Mouse (Mus musculus) brain, embryonic 18.5 days (tissue): ENCODE measurements around the gene Afg1l.

Source experiments
- DNase-seq: peaks from one replicate; pipeline ENCODE4 v3.0.0-alpha.2; 2012; ENCODE audit warnings: low read depth, low spot score

The Afg1l gene

DNA sequence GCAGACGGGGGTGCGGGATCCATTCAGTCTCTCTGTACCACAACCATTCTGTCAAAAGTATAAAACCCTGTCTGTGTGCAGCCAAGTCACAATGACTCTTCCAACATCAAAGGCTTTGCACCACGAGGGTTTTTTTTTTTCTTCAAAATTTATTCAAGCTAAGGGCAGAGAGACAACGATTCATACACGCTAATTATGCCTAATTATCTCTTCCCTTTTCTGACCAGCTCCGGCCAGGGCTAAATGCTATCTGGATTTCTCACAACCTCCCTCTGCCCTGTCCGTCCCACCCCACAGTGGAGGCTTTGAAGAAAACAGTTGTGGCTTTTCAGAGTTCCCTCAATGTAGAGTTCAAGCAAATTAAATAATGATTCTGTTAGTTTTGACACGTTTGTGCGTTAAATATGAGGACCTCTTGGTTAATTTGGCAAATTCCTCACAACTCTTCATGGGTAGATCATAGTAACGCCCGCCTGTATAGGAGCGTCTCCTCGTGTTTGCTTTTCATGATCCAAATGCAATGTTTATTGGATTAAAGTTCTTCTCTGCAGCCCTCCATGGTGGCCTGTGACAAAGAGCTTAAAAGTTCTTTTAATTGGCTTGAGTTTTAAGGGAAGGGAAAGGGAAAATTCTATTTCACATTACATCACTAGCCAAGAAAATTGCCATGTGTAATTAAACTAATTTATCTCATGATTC, 93.3 kb downstream of the Afg1l start:
- DNase-seq = no peak

DNA sequence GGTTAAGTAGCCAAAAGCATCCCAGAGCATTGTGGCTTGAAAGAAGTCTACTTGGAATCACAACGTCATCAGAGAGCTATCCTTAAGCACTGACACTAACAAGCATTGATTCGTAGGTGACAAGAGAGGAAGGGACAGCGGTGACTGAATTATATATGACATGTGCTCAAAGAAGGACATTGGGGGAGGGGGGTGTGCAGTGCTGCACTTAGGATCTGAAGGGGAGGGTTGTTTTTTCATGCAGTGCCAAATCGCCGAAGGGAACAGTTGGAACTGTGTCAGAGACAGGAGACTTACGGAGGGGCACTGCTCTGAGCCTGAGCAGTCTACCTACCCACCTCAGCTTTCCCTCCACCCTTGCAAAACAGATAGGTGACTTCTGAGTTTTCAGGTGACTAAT, 94.7 kb downstream of the Afg1l start:
- DNase-seq = no peak

DNA sequence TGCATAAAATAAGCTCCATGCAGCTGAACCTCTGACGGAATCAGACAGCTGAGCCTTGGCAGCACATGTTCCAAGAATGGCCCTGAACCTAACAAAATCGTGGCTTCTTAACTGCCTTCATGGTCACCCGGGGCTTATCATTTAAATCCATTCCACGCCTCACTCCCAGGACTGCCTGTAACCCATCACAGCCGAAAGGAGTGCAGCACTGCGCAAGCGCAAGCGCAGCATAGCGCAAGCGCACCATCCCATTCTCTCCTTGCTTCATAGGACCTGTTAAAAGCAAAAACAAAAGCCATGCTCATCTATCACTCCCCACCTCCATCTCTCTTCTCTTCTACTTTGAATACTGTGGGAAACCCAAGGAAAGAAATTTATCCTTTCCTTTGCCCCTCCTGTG, 114.1 kb downstream of the Afg1l start:
- no peak for DNase-seq

DNA sequence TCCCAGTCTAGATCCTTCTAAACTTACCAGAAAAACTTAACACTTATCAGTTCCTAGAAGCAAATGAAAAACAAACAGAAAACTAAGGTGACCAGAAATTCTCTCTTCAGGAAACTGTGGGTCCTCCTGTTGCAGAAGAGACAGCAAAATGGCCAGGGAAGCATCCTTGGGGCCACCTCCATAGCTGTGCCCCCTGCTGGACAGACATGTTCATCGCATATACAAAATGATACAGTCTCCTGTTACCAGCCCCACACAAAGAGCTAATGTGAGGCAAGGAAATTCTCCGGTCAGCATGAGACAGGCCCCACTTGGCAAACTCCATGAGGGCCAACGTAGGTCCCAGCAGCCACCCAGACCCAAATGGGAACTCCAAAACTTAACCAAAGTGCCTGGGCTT, 122.4 kb downstream of the Afg1l start:
- no peak for DNase-seq

DNA sequence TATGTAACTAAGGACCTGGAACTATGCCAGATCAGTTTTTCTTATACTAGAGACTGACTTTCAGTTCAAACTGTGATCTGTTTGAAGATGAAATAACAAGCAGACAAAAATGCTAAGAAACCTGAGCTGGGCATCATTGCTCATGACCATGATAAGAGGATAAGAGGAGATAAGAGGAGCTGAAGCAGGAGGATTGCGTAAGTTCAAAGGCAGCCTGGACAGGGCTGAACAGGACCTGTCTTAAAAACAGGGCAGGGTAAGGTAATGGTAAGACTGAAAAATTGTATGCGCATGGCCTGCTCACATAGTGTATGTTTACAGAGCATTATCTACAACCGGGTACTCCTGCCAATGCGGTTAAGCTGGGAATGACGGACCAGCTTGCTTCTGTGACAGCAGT, 130.4 kb downstream of the Afg1l start:
- no peak for DNase-seq

DNA sequence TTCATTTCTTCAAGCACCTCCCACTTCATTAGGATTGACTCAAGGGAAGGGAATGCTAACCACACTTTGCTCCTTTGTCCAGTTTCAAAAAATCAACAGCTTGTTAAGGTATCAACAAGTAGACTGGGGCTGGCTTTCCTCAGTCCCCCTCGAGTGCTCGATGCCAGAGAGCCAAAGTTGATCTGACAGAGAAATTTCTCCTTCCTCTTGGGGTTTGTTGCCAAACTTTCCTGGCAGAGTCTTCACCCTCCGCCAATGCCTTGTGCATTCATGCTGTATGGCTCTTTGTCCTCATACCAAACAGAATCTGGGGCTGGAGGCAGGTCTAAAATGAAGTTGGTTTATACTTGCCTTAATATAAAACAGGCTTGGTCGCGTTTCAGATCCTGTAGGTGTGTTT, 131.2 kb downstream of the Afg1l start:
- DNase-seq = no peak

DNA sequence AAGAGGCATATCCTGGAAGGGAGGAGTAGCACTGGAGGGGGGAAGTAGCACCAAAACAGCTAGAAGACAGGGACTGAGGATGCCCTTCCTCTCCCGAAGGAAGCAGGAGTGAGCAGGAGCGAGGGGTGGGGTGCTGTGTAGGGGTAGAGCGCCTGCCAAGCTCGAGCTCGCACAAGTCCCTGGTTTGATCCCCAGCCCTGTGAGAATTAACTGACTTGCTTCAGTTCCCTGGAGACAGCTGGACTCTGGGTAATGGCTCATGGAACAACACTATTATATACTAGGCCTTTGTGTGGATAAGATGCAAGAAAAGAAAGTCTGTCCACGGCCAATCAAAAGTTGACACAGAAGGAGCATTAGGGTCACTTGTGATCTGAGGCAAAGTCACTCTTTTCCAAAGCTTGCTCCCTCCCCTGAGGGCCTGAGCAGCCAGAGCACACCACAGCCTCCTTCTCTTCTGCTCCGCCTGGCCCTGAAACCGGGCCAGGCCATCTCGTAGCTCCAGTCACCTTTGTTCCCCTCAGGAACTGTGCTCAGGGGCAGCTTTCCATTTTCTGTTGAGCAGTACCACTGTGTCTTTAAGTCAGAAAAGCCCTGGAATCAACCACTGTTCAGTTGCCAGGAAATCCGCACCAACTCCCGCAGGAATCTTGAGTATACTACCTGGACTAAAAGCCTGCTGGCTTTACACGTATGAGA, 132.0 kb downstream of the Afg1l start:
- DNase-seq = no peak

DNA sequence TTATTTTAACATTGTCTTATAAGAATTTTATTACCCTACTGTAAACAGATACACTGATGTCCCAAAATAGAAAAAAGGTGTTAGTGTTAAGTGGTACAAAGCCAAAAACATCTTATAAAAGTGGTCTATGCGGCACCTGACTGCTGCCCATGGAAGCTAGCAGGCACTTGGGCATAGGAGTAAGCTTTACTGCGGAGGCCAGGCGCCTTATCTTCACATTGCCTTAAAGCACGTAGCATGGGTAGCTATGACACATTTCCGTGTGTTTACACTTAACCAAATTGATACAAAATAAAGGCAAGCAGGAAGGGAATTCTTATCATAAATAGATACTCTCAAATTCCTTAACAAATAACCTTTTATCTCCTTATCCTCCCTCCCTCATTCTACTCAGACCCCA, 135.7 kb downstream of the Afg1l start:
- no peak for DNase-seq

DNA sequence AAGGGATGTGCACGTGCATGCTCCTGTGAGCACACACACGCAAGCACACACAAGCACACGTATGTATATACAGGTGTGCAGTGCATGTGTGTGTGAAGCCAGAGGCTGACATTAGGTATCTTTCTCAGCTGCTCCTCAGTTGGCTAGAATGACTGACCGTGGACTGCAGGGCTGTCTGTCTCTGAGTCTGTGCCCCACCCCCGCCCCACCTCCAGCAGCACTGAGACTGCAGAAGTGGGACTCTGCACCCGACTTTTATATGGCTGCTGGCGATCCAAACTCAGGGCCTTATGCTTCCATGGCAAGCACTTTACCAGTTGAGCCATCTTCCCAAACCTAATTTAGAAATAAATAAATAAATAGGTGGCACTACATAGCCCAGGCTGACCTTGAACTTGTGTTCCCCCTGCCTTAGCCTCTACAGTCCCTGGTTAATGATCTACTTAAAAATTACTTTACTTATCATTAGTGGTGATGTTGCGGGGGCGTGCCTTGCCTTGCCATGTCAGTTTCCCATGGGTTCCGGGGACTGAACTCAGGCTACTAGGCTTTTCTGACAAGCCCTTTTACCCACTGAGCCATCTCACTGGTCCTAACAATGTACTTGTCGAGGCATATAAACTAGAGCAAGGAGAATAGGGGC, 136.4 kb downstream of the Afg1l start:
- DNase-seq = no peak

DNA sequence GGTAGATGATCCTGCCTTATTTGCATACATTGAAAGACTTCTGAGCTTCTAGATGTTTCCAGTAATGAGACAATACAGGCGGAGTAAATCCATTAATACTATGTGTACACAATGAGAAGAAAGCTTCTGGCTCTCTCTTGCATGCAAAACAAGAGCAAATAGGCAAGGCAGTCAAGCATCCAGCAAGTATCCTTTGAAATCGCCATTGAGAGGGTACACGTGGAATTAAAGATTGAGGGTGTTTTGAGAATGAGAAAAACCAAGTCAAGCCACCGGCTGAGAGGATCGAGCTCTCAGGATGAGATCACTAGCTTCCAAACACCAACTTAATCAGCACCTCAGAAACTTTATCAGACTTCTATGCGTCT, 138.0 kb downstream of the Afg1l start:
- DNase-seq = no peak

DNA sequence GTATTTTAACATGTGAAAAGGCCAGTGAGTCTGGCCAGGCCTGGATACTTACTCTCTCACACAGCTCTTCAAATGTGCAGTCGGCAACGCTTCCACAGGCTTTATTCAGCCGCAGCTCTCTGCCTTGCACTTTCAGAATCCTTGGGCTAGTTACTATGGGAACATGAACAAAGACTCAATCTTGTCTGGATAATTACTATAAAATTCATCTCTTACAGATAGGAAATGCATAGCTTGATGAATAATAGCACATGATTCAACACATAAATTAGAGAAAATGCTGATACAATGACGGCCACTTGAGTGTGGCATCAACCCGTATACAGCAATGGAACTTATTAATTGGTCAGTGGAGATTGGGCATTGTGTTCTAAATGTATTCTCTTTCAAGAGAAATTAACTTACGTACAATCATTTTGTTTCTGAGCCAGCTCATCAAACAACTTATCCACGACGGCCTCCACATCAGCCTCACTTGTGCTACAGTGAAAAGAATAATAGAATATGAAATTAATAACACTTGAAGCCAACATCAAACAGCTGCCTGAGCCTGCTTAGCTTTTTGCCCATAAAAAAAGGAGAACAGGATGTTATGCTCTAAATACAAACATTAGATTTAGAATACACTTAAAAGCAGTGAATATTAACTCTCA, 138.5 kb downstream of the Afg1l start:
- no peak for DNase-seq

DNA sequence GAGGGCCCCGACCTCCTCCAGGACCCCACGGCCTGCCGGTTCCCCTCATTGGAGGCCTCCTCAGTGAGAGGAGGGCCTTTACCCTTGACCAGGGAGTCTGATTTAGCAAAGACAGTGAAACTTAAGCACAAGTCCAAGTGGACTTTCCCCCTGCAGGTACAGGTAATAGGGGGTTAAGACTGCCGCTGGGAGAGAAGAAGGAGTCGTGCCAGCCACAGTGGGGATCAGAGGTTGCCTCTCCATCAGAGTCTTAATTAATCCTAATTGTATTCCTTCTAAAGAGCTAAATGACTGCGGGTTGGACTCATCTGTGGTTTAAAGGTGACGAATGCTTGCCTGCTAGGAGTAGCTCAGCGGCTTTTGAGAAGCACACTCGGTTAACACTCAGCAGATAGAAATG, 139.9 kb downstream of the Afg1l start:
- DNase-seq = no peak

DNA sequence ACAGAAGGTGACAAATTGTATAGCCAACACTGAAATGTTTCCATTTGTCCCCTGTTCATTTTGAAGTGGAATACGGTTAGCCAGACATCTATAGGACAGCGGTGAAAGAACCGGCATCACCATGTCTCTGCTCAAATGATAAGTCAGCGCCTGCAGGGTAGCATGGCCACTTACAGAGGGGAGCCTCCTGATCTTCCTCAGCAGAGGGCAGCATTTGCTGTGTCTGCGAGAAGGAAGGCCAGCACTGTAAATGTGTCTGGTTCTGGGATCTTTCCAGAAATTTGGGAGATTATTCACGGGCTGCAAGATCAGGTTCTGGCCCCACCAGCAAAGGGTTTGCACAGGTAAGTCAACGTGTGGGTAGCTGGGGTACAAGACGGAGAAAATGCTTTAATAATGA, 150.8 kb downstream of the Afg1l start:
- no peak for DNase-seq

DNA sequence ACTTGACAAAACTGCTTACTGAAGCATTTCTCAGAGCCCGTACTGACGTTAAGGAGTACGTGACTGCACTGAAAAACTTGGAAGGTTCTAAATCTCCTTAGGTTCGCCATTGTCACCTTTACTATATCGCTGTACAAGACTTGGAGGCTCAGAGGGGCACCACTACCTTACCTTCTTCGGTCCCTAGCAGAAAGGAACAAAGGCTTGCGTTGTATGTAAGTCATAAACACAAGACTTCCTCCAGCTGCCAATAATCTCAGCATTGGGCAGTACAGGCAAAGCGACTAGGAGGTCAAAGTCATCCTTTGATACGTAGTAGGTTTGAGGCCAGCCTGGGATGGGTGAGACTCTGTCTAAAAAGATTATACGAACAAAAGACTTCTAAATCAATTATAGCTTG, 153.1 kb downstream of the Afg1l start:
- no peak for DNase-seq

DNA sequence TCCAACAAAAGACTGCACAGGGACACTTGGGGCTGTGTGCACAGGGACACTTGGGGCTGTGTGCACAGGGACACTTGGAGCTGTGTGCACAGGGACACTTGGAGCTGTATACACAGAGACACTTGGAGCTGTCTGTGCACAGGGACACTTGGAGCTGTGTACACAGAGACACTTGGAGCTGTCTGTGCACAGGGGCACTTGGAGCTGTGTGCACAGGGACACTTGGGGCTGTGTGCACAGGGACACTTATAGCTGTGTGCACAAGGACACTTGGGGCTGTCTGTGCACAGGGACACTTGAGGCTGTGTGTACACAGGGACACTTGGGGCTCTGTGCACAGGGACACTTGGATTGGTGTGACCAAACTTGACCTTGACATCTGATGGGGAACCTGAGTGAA, 154.4 kb downstream of the Afg1l start:
- DNase-seq = no peak

DNA sequence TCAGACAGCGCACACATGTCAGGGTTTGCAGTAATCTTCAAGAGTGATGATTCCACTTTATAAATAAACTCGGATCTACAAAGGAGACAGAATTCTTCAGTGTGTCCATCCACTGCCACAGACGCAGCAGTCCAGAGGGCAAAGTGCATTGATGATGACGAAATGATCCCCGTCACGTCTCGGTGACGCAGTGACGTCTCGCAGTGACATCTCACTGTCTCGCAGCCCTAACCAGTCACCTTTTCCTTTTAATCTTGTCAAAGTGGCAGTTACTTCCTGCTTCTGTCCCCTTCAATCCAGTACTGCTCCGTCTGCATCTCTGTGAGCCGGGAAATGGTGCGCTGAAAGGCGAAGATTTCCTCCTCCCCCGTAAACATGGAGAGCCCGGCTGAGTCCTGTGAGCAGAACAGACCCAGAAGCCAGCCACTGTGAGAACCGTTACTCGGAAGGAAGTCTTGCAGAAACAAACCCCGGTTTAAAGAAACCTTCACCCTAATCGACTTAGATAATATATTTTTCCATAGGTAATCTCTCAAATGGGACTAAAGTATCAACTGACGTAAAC, 165.1 kb downstream of the Afg1l start:
- DNase-seq = no peak

DNA sequence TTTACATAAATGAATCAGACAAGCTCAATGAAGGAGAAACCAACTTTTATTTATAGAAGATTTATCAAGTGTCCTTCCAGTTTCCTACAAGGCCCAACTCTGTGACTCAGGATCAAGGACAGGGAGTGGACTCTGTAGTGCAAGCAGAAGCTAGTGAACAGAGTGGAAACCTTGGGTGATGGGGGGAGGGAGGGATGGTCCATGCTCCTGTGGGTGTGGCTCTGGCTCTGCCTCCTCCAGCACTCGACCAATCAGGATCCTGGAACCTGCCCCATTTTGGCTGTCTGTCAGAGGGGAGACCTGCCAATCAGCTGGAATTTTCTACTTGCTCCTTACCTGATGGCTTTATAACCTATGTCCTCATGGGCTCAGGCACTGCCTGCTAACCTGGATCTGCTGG, 165.8 kb downstream of the Afg1l start:
- no peak for DNase-seq

DNA sequence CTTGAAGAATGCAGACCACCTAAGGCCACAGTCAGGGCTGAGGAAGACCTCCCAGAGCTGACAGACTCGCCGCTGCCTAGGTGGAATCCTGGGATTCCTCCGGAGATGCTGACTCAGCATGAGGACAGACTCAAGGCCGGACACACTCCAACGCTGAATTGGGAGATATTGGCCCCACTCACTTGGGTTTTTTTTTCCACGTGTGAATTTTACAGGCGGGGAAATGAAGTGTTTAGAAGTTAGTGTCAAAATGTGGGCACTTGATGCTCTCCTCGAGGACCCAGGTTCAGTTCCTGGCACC, 169.7 kb downstream of the Afg1l start:
- no peak for DNase-seq

DNA sequence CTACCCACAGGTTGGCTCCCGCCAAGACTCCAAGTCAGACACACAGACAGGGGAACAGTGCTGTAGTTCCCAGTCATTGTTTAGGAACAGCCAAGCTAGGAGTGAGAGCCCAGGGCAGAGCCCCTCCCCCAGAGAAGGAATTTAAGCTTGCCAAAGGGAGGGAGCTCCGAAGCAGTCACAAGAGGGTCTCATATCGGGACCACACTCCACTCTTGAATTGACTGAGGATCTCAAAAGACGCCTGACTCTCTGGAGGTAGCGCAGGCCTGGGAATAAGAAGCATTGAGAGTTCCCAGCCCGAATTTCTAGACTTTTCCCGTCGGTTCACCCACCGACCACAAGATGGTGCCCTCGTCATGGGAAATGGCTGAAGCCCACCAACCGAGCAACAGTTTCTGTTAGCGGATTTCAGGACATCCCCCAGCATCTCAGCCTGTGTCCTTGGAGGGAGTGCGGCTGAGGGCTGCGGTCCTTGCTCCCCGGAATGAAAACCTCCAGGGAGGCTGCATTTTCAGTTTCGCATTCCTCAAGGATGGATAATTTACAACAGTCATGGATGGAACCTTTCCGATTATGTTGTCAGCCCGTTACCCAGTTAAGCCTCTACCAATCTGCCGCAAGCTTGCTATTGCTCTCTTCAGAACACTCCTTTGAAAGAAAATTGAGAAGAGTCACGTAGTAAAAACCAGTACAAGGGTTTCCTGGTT, 170.2 kb downstream of the Afg1l start:
- peak; percentile 58 for DNase-seq

DNA sequence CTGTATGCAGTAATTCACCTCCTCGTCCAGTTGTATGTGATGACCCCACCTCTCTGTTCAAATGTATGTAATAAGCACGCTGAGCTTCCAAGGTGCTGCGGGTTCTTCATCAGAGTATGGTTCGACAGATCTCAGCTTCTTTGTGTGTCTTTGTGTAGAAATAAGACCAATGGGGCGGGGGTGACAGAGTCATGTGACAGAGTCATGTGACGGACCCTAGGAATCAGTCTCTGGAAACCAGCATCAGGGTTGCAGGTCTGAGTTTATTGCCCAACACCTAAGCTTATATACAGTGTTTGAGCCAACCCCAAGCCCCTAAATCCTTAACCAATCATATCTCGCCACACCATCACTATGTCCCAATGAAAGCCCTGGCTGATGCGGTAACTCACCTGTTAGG, 171.9 kb downstream of the Afg1l start:
- DNase-seq = no peak

DNA sequence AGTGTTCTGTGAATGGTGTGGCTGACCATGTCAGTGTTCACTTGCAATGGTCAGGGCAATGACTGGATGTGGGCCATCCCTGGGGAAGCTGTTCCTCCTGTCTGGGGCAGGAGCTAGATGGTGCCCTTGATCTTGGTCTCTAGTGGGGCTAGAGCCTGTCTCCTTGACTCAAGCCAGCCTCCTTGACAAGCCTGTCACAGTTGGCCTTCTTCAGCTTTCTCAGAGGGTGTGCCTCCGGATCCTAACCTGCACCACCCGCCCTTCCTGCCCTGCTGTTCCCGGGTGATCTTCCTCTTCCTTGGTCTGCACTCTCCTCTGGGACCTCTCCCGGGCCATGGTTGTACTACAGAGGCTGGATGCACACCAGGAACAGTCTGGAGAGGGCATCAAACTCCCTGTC, 177.6 kb downstream of the Afg1l start:
- no peak for DNase-seq

DNA sequence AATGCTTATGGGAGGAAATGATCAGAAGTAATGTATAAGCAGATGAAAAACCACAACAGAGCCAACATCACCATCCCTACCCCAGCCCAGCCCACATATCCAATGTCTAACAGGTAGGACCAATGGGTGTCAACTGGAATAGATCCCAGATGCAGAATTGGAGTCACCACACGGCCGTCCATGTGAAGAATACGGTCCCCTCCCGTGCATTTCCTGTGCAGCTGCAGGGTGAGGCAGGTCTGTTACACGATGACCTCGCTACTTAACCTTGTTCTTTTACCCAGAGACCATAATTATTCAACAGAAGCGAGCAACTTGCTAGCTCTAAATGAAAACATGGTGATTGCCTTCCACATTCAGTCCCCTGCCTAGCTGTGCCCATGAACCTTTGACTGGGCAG, 178.4 kb downstream of the Afg1l start:
- DNase-seq = no peak
